Mouse (Mus musculus): ENCODE results near the gene Rara. TPM values are rescaled to one million over a fixed set of nuclear protein-coding genes. Genes with fewer than 3 reads are reported as not detected.
"Not testable (repeated sequence)": the region's sequence is repeated elsewhere in the genome, so short reads cannot be mapped to it uniquely, and the experiment has no call there.

The Rara gene
- polyA plus RNA-seq, 1 experiment = 63.5 TPM

- no peaks in the 10 kb centered on the region for H3K36me3 ChIP-seq (ENCODE audit: control insufficient read depth, insufficient read depth, low read length)
- H3K4me1 ChIP-seq (replicated peaks; ENCODE audit: control insufficient read depth, insufficient read depth, low read length) = peaks cover 13% of the 10 kb centered on the region
- TF ChIP-seq POLR2A (IDR thresholded peaks at IDR 0.05; ENCODE audit: control insufficient read depth, extremely low read depth, insufficient read depth, low read length, poor library complexity) (no peak), CTCF (IDR thresholded peaks at IDR 0.05; ENCODE audit: borderline replicate concordance, control insufficient read depth, extremely low read depth, insufficient read depth, low read length, poor library complexity) (no peak)
- no peaks in the 10 kb centered on the region for H3K27me3 ChIP-seq (ENCODE audit: control insufficient read depth, insufficient read depth, low read length)
- H3K4me3 ChIP-seq (ENCODE audit: control insufficient read depth, insufficient read depth, low read length) = peak overlapping the region; percentile 48
- no peak for DNase-seq
- no peak overlapping the region for H3K27ac ChIP-seq (ENCODE audit: control insufficient read depth, insufficient read depth, low read length)
- 59% methylated on average over 20 of the region's 20 CpGs for WGBS
Measured at GRCm38 (mm10) chr11:98981289-98981996, 53.8 kb downstream of the Rara start.

DNA sequence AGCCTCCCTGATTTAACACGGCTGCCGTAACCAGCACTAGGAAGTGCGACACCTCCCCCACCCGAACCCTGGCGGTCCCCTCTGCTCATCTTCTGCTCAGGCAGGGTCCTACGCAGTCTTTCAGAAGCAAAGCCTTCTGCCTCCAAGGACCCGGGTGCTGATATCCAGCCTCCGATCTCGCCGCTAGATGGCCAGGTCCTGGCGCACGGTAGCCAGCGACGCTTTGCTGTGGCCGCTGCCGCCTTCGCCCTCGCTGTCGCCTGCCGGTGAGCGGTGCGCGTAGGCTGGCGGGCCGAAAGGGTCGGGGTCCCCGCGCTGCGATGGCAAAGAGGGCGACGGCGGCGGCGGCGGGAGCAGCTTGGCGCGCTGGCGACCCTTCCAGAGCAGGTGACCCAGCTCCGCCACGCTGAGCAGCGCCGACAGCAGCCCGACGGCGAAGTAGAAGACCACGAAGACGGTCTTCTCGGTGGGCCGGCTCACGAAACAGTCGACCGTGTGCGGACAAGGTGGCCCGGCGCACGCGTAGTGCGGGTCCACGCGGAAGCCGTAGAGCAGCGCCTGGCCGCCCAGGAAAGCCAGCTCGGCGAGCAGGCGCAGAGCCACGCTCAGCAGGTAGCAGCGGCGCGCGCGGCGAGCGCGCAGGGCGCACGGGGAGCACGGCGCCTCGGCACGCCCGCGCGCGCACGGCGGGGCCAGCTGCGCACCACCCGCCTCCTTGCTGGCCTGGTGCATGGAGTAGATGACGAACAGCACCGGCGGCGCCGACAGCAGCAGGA, 54.6 kb downstream of the Rara start:
- 0 out of 2 replicates have a peak, but pooled peaks have one; percentile 24 for TF ChIP-seq CTCF (IDR thresholded peaks at IDR 0.05; ENCODE audit: borderline replicate concordance, control insufficient read depth, extremely low read depth, insufficient read depth, low read length, poor library complexity)
- TF ChIP-seq POLR2A (IDR thresholded peaks at IDR 0.05; ENCODE audit: control insufficient read depth, extremely low read depth, insufficient read depth, low read length, poor library complexity) = peak; percentile 33; the same call in 1 of the 2 replicates
- peaks cover 13% of the 10 kb centered on the region for H3K4me1 ChIP-seq (replicated peaks; ENCODE audit: control insufficient read depth, insufficient read depth, low read length)
- under 1% methylated on average over 94 of the region's 94 CpGs for WGBS
- no peaks in the 10 kb centered on the region for H3K36me3 ChIP-seq (ENCODE audit: control insufficient read depth, insufficient read depth, low read length)
- no peaks in the 10 kb centered on the region for H3K27me3 ChIP-seq (ENCODE audit: control insufficient read depth, insufficient read depth, low read length)
- H3K4me3 ChIP-seq (ENCODE audit: control insufficient read depth, insufficient read depth, low read length) = peak overlapping the region; percentile 48
- peak; percentile 33 for DNase-seq
- H3K27ac ChIP-seq (ENCODE audit: control insufficient read depth, insufficient read depth, low read length) = no peak overlapping the region

- no peak for DNase-seq
- H3K27ac ChIP-seq (ENCODE audit: control insufficient read depth, insufficient read depth, low read length) = no peak within 1 kb of the TSS
Measured at GRCm38 (mm10) chr11:98982773-98983133, 55.1 kb downstream of the Rara start, which contains the start of gene Gjd3. Gene Gjd3 (minus strand): TSS chr11:98983016.

GRCm38 (mm10) chr11:98983551-98983950, 55.9 kb downstream of the Rara start:
- no peaks in the 10 kb centered on the region for H3K27me3 ChIP-seq (ENCODE audit: control insufficient read depth, insufficient read depth, low read length)
- no peak overlapping the region for H3K27ac ChIP-seq (ENCODE audit: control insufficient read depth, insufficient read depth, low read length)
- DNase-seq = no peak
- H3K36me3 ChIP-seq (ENCODE audit: control insufficient read depth, insufficient read depth, low read length) = peaks cover 1% of the 10 kb centered on the region
- peaks cover 13% of the 10 kb centered on the region for H3K4me1 ChIP-seq (replicated peaks; ENCODE audit: control insufficient read depth, insufficient read depth, low read length)
- 91% methylated on average over 8 of the region's 8 CpGs for WGBS
- H3K4me3 ChIP-seq (ENCODE audit: control insufficient read depth, insufficient read depth, low read length) = no peak overlapping the region
- TF ChIP-seq CTCF (IDR thresholded peaks at IDR 0.05; ENCODE audit: borderline replicate concordance, control insufficient read depth, extremely low read depth, insufficient read depth, low read length, poor library complexity) (no peak), POLR2A (IDR thresholded peaks at IDR 0.05; ENCODE audit: control insufficient read depth, extremely low read depth, insufficient read depth, low read length, poor library complexity) (no peak)

More at GRCm38 (mm10) chr11:98982773-98983133, 55.1 kb downstream of the Rara start, which contains the start of gene Gjd3:
- 8% methylated on average over 28 of the region's 28 CpGs for WGBS
- Histone ChIP-seq H3K4me3 (ENCODE audit: control insufficient read depth, insufficient read depth, low read length) (peak within 1 kb of the TSS; percentile 48), H3K4me1 (replicated peaks; ENCODE audit: control insufficient read depth, insufficient read depth, low read length) (peaks cover 13% of the 10 kb centered on the region), H3K36me3 (ENCODE audit: control insufficient read depth, insufficient read depth, low read length) (no peaks in the 10 kb centered on the region), H3K27me3 (ENCODE audit: control insufficient read depth, insufficient read depth, low read length) (no peaks in the 10 kb centered on the region)
- TF ChIP-seq POLR2A (IDR thresholded peaks at IDR 0.05; ENCODE audit: control insufficient read depth, extremely low read depth, insufficient read depth, low read length, poor library complexity) (no peak), CTCF (IDR thresholded peaks at IDR 0.05; ENCODE audit: borderline replicate concordance, control insufficient read depth, extremely low read depth, insufficient read depth, low read length, poor library complexity) (no peak)

DNA sequence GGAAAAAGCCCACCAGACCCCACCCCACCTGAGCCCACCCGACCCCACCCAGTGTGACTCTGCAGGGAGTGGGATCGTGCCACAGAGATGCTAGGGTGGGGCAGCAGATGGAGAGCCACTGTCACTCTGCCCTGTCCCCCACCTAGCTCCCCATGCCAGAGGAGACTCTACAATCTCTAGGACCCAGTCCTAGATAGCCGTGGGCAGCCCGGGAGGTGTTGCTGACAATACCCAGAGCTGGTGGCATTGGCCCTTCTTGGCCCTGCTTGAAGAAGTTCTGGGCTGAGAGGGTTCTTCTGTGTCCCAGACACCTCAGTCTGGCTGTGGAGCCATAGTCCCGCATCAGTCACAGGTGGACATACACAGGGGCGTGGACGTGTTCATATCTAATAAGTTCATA, 57.9 kb downstream of the Rara start:
- no peak overlapping the region for H3K27ac ChIP-seq (ENCODE audit: control insufficient read depth, insufficient read depth, low read length)
- TF ChIP-seq POLR2A (IDR thresholded peaks at IDR 0.05; ENCODE audit: control insufficient read depth, extremely low read depth, insufficient read depth, low read length, poor library complexity) = no peak
- no peak for TF ChIP-seq CTCF (IDR thresholded peaks at IDR 0.05; ENCODE audit: borderline replicate concordance, control insufficient read depth, extremely low read depth, insufficient read depth, low read length, poor library complexity)
- 94% methylated on average over 7 of the region's 7 CpGs for WGBS
- peaks cover 13% of the 10 kb centered on the region for H3K4me1 ChIP-seq (replicated peaks; ENCODE audit: control insufficient read depth, insufficient read depth, low read length)
- H3K27me3 ChIP-seq (ENCODE audit: control insufficient read depth, insufficient read depth, low read length) = no peaks in the 10 kb centered on the region
- H3K4me3 ChIP-seq (ENCODE audit: control insufficient read depth, insufficient read depth, low read length) = no peak overlapping the region
- DNase-seq = no peak
- peaks cover 14% of the 10 kb centered on the region for H3K36me3 ChIP-seq (ENCODE audit: control insufficient read depth, insufficient read depth, low read length)

DNA sequence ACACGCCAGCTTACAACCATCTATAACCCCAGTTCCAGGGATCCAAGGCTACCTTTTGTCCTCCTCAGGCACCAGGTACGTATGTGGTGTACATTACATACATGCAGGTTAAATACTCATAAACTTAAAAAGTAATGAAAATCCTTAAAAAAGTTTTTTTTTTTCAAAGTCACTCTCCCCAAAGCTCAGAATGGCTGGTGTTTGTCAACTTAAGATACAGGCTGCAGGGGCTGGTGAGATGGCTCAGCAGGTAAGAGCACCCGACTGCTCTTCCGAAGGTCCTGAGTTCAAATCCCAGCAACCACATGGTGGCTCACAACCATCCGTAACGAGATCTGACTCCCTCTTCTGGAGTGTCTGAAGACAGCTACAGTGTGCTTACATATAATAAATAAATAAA, 60.6 kb downstream of the Rara start:
- 97% methylated on average over 6 of the region's 6 CpGs for WGBS
- not testable (repeated sequence) for H3K27ac ChIP-seq (ENCODE audit: control insufficient read depth, insufficient read depth, low read length); H3K4me3 ChIP-seq (ENCODE audit: control insufficient read depth, insufficient read depth, low read length); H3K4me1 ChIP-seq (replicated peaks; ENCODE audit: control insufficient read depth, insufficient read depth, low read length); DNase-seq; H3K27me3 ChIP-seq (ENCODE audit: control insufficient read depth, insufficient read depth, low read length)
- H3K36me3 ChIP-seq (ENCODE audit: control insufficient read depth, insufficient read depth, low read length) = peaks cover 38% of the 10 kb centered on the region
